Comparison of ENCODE assay signal across 21 mouse cellular contexts in genomic region chr6:72048643-72049042, GRCm38 (mm10). TPM values are rescaled to one million over a fixed set of nuclear protein-coding genes. Genes with fewer than 3 reads are reported as not detected.
DNase-seq lines count a peak whose midpoint lies in the region; ATAC-seq lines count a peak whose summit lies in the region.
"Had no signal": no experiment of that assay in that cellular context is flagged by ENCODE, and none has a peak within 500 bp of the region (broad histone marks: within the 10 kb centered on the region; RNA-seq: fewer than 3 reads in every experiment).

No protein-coding gene starts in this region.

- intact Hi-C loops in heart, postnatal 14 days (cut with DNase I) = no loop called here

- ATAC-seq in CD4-positive, CD25-positive, alpha-beta regulatory T cell, adult 4 months = no peak
- ATAC-seq: activated CD4-positive, CD25-positive, alpha-beta regulatory T cell, adult 4 months; forebrain, embryonic 14.5 days; forebrain, postnatal 0 days; Patski had no signal

- peak; percentile 55 for DNase-seq in heart, adult 11 months
- no peak for DNase-seq in heart, postnatal 14 days
- DNase-seq in right cerebral cortex, adult 18-20 months = peak; percentile 3
- DNase-seq in right cerebral cortex, postnatal 4 days = no peak
- peak; percentile 34 for DNase-seq in brain, adult 2 months (ENCODE audit: low read depth, low spot score)
- peak; percentile 27 for DNase-seq in telencephalon, adult 2 months (ENCODE audit: low read depth, low spot score)
- DNase-seq: adrenal gland, adult 8-10 months; adrenal gland, postnatal 14 days; adrenal gland, postnatal 36 days; cerebellum, adult 11 months; cerebellum, adult 18-20 months; cerebellum, adult 8-10 months; cerebellum, adult 9-11 months; cerebellum, postnatal 14 days; cerebellum, postnatal 36 days; embryo, embryonic 11 days; forebrain, postnatal 0 days had no signal

RNA-seq across cellular contexts. Expression of gene St3gal5, which starts 48.7 kb away (rescaled TPM):
- 10 to 100 TPM; 43.3 to 46.0 TPM for total RNA-seq in heart, postnatal 14 days (2021)
- polyA plus RNA-seq in CD4-positive, CD25-positive, alpha-beta regulatory T cell, adult 4 months (2017; shearing (Covaris generic)) = 1 to 10 TPM in 1 of 2 experiments, under 1 TPM in 1; 0.66 to 1.1 TPM

Comparison
In these comparisons a context has a peak if more than half of its experiments do, and no peak if none do; other contexts are left out.
1. DNase-seq: peak in heart, adult 11 months (single experiment), right cerebral cortex, adult 18-20 months (single experiment), brain, adult 2 months (single experiment) and telencephalon, adult 2 months (single experiment); none in heart, postnatal 14 days (0 of 2) and right cerebral cortex, postnatal 4 days (single experiment).